Mouse (Mus musculus) adrenal gland (tissue): ENCODE measurements around the gene Ugt8a.

Experiments
- intact Hi-C: fragments of 180-260 bp; cut with DNase I; formaldehyde crosslinking; loops from one replicate; pipeline ENCODE4 v1.15.1; 2025
- long read RNA-seq, 2 experiments: library from polyadenylated mRNA; unstranded; transcript quantifications; one replicate each; pipeline ENCODE4 v2.0.0; 2020; ENCODE audit warnings: borderline replicate concordance in 1 of 2; ENCODE audit not compliant: insufficient replicate concordance in 1 of 2

Ugt8a gene
- long read RNA-seq, experiment 1, result 0 reads
- long read RNA-seq, experiment 2, result 0 reads

DNA sequence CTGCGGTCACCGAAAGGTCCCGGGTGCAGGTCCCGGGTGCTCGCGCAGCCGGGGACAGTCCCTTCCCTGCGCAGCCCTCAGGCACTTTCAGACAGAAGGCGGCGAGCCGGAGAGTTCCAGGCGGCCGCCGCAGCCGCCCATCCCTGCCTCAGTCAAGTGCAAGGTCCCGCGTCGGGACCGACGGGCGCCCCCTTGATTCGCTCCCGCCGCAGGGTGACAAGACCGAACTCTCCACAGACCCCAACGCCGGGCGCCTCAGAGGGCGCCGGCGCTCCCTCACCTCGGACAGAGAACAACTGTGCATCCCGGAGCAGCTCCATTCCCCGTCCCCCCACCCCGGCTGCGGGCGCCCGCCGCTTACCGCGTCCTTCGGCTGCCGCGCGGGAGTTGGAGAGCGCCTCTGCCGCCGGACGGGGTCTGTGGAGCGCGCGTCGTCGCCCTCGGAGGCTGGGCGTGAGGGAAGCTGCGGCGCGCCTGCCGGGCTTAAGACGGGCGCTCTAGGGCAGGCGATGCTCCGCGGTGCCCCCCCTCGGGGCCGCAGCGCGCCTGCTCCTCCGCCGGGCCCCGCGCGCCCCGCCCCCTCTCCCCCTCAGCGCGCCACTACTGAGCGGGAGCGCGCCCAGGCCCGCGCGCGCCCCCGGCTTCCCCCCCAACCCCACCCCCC lies at the start of gene Ugt8a:
TSS of gene Ugt8a (minus strand) at position 528 of the 664 bp plus-strand sequence.
- intact Hi-C loops, result no loop called here

DNA sequence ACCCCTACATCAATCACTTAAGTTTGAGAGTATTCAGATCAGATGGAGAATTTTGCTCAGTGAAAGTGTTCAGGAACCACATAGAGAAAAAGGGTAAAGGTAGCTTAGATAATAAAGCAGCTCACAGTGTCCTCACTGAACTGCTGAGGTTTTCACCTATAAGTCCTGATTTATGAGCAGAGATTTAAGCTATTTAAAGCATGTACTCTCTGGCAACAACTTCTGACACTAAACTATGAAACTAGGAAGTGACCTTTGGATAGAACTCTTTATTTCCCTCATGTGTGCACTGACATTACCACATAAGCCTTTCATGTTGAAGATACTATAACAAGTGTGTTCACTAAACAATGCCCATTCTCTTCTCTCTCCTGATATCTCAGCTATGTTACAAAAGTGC lies 48.2 kb upstream of the Ugt8a start:
- intact Hi-C loops, result no loop called here

DNA sequence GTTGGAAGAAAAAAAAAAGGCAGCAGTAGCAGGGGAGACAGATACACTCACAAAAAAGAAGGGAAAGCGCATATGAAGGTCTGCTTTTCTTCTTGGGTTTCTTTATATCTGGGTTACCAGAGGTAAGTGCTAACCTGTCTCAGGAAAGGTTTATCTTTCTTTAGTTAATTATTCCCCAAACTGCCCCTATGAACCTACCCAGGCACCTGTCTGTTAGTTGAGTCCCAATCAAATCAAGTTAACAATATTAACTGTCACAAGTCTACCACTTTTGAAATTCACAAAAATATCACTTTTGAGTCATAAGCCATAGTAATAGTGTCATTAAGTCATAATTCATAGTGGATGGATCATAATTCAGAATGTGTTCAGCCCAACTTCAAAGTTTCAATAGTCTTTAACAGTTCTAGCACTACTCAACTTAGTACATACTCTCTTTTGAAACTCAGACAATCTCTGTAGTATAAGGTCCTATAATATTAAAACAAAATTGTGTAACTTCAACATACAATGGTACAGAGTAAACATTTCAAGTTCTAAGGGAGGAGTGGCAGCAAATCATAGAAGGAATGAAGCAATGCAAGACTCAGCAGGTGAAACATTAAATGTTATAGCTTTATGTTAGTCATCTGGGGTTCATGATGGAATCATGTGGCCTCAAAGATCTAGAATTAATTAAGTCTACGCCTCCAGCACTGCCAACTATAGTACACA lies 45.4 kb upstream of the Ugt8a start:
- intact Hi-C loops, result no loop called here

GRCm38 (mm10) chr3:125979475-125979874 lies 41.1 kb upstream of the Ugt8a start:
- intact Hi-C loops, result no loop called here

DNA sequence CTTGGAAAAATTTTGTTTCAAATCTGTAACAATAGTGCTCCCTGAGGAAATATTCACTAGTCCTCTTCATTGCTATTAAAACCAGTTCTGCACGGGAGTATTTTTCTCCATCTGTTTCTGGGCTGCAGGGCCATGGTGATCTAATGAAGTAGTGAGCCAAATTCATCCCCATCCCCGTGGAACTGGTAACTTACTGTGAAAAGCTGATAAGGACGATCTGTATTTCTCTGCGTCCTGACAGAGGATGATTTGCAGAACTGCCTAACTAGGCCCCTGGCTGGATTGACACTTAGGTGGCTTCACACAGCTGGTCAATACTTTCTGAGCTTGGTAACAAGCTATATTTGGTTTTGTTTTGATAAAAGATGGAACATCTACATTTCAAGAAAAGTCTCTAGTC lies 37.5 kb upstream of the Ugt8a start:
- intact Hi-C loops, result no loop called here

GRCm38 (mm10) chr3:125969458-125969857 lies 31.0 kb upstream of the Ugt8a start:
- intact Hi-C loops, result no loop called here

DNA sequence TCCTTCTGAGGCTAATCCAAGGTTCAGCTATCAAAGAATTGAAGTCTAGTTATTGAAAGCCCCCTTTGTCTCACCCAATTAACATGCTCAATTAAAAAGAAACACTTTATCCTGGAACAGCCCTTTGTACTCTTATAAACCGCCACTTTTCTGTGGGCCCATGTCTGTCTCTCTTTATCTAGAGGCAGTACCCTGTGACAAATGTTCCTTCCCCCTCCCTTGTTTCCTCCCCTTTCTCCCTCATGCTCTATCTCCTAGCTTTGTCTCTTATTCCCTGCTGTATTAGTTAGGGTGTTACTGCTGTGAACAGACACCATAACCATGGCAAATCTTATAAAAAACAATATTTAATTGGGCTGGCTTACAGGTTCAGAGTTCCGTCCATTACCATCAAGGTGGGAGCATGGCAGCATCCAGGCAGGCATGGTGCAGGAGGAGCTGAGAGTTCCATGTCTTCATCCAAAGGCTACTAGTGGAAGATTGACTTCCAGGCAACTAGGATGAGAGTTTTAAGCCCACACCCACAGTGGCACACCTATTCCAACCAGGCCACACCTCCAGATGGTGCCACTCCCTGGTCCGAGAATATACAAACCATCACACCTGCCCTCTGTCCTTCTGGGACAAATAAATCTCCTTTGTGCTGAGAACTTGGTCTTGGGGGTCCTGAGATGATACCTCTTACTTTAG lies 17.9 kb upstream of the Ugt8a start:
- intact Hi-C loops, result no loop called here

DNA sequence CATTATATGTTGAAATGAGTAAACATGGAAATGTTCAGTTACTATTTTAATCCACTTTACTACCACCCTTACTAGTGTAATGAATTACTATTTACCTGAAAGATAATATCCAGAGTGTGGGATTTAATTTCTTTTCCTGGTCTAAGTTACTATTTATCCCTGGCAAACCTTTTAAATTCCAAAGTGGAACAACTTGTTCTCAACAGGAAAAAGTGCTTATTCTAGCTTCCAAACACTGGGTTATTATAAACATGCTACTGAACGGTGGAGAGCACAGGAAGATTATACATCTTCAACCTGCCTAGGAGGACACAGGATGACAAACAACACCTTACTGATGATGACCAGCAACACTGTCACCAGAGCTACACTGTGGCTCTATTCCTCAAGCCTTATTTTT lies 16.5 kb upstream of the Ugt8a start:
- intact Hi-C loops, result no loop called here

DNA sequence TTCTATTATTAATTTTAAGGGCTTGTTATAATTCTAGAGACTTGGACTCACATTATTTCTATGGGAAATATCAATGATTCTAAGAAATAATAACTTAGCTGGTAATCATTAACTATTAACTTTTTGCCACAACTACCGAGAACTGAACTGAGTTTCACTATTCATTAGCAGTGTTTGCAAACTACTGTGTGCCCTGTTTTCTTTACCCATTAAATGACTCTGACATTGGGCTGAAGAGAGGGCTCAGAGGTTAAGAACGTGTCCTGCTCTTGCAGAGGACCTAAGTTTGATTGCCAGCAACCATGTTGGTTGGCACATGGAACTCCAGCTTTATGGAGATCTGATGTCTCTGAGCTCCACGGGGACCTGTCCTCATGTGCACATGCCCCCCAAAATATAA lies 2.4 kb upstream of the Ugt8a start:
- intact Hi-C loops, result no loop called here

GRCm38 (mm10) chr3:125938756-125939109 lies 314 bp upstream of the Ugt8a start:
- intact Hi-C loops, result no loop called here

GRCm38 (mm10) chr3:125937536-125938091 lies 805 bp downstream of the Ugt8a start:
- intact Hi-C loops, result no loop called here

DNA sequence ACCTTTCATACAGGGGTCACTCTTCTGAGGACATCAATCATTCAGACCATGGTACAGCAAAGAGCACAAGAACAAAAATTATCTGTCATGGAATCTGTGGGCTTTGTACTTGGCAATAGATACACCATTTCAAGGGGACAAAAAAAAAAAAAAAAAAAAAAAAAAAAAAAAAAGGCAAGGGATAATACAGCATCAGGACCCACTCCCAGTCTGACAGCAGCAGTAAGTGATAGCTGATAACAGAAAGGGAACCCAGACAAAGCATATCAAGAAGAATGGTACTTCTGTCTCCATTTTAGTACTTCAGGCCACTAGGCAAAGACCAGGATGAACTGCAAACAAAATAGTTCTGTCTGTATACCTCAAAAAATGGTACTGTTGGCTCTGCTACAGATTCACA lies 2.6 kb downstream of the Ugt8a start:
- intact Hi-C loops, result no loop called here

- intact Hi-C loops, result no loop called here
Measured at GRCm38 (mm10) chr3:125932594-125933237, 5.7 kb downstream of the Ugt8a start.

DNA sequence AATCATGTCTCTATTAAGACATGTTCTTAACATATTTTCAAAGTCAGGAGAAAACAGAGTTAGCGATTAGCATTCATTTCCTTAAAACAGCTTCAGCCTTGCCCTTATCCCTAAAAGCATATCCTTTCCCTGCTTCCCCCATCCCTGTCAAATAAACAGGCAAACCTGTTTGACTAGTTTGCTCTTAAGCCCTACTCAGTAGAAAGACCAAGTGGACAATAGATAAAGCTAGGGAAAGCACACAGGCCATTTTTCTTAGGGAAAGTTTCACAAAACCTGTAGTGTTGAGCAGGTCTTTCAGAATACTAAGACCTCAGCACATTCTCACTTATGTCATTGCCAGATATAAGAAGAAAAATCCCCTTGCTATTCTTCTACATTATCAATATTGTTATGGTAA lies 7.4 kb downstream of the Ugt8a start:
- intact Hi-C loops, result no loop called here

DNA sequence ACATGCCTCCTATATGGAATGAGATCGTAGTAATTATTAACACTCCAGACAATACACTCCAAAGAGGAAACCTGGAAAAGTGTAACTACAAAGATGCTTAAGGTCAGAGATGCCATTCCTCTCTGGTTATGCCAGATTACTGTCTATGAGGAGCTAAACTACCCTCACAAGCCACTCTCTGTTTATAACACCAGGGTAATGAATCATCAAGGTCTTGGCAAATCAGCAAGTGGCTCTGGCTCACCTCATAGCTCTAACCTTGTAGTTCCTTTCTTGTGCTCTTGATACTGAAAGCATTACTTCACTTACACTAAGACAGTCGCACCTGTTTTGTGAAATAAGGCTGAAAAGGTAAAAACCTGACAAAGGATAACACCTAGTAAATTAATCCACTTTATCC lies 17.5 kb downstream of the Ugt8a start:
- intact Hi-C loops, result no loop called here

DNA sequence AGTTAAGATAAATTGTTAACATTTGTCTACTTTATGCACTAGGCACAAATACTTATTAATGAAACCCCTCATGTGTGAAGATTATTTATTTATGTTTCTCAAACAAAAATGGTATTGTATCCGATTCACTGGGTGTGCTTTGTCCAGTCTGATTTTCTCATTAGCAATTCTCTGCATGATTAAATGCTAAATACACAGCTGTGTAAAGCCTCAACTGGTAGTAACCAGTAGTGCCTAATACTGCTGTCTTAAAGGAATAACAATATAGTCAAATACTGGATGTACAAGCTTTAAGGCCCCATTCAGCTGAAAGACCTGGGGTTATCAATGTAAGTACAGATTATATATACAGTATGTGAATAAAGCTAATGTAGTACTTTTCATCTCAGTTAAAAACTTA lies 39.4 kb downstream of the Ugt8a start:
- intact Hi-C loops, result no loop called here

- intact Hi-C loops, result no loop called here
Measured at GRCm38 (mm10) chr3:125887109-125887508, 51.3 kb downstream of the Ugt8a start.

DNA sequence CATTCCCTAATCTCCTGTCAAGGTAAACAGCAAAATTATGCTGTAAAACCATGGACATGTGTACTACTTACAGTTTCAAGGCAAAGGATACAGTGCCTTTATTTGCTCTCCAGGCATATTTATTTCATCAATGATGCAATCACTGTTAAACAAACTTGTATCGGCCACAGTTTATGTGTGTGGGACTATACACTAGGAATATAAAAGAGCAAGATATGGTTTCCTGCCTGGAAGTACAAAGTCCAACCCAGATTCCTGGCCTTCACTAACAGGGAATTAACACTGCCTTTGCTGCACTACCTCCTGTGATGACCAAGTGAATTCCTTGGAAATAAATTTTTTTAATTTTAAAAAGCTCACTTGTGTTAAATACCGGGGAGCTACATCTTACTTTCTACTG lies 53.5 kb downstream of the Ugt8a start:
- intact Hi-C loops, result no loop called here

- intact Hi-C loops, result no loop called here
Measured at GRCm38 (mm10) chr3:125884423-125884822, 54.0 kb downstream of the Ugt8a start.

GRCm38 (mm10) chr3:125883009-125883408 lies 55.4 kb downstream of the Ugt8a start:
- intact Hi-C loops, result no loop called here

GRCm38 (mm10) chr3:125881835-125882234 lies 56.6 kb downstream of the Ugt8a start:
- intact Hi-C loops, result no loop called here

DNA sequence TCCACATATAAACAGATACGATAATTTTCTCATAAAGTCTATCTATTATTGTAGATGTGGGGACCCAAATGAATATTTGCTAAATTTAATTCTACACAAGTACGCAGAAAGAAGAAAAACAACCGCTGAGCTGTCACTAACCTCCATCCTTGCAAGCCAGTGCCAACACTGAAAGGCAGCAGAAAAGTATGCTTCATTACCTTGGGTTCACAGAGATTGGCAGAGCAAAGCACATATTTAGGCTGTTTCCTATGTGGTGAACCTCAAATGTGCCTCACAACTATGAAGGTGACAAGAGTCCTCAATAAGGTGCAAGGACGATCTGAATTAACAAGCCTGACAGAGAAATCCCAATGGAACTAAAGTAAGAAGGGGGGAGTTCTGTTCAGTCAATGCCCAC lies 64.0 kb downstream of the Ugt8a start:
- intact Hi-C loops, result no loop called here
